Mouse (Mus musculus): ENCODE measurements around the gene Smim6.

DNA sequence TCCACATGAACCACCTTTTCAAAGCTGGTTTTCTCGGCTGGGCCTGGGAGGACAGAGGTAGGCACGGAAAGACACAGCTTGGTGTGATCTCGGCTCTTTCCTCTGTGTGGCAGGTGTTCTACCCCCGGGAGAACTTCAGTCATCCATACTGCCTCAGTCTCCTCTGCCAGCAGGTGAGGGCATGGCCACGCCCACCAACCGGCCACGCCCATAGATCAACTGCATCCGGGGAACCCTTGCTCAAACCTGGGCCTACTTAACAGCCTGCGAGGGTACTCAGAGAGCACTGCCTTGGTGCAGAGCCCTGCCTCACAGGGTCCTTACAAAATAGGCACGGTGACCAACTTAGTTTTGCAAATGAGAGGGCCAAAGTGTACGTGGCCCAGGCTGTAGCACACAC is 26.5 kb upstream of the Smim6 start:
- no peak for TF ChIP-seq CTCF (IDR thresholded peaks at IDR 0.05; ENCODE audit: low read depth, low read length)
- TF ChIP-seq GATA2 (IDR thresholded peaks at IDR 0.05; ENCODE audit: borderline replicate concordance, low read depth, low read length) = no peak
- no peak for TF ChIP-seq TAL1 (conservative IDR thresholded peaks at IDR 0.05; ENCODE audit: low read depth, low read length)
- TF ChIP-seq POLR2AphosphoS5 (IDR thresholded peaks at IDR 0.05; ENCODE audit: insufficient replicate concordance, low read depth, low read length) = no peak
- TF ChIP-seq GATA1 (IDR thresholded peaks at IDR 0.05; ENCODE audit: borderline replicate concordance, low read length) = no peak

All from G1E (cell line).